Mouse (Mus musculus) adrenal gland, adult 2 months (tissue): ENCODE data around the gene Anks6. TPM values are rescaled to one million over a fixed set of nuclear protein-coding genes. Genes with fewer than 3 reads are reported as not detected.
A peak's percentile ranks its signal among the peaks of the same experiment; 100 is the strongest.

ENCODE experiments used
- DNase-seq: peaks from one replicate; pipeline ENCODE4 v3.0.0; 2021
- polyA plus RNA-seq: library from polyadenylated mRNA; depleted of rRNA; stranded (reverse); fragments of >200 nt; gene quantifications from 2 replicates; pipeline ENCODE4 v1.2.3, GENCODE M21; 2012; rRNA removed
- total RNA-seq, 2 experiments: library from RNA; stranded (reverse); gene quantifications; 2 replicates each; pipeline ENCODE4 v1.2.3; 2021

Anks6 gene
- total and polyA plus RNA-seq, 3 experiments = 3.6 to 6.9 (median 5.4) TPM

GRCm38 (mm10) chr4:46990281-46991015 lies 66.8 kb downstream of the Anks6 start:
- peak; percentile 17 for DNase-seq

GRCm38 (mm10) chr4:46989842-46990241 lies 67.4 kb downstream of the Anks6 start:
- peak; percentile 11 for DNase-seq

- no peak for DNase-seq
These were observed 68.4 kb downstream of the Anks6 start for GRCm38 (mm10) chr4:46988824-46989223.

GRCm38 (mm10) chr4:46988257-46988656 lies 69.0 kb downstream of the Anks6 start:
- peak; percentile 5 for DNase-seq

GRCm38 (mm10) chr4:46987809-46988208 lies 69.4 kb downstream of the Anks6 start:
- no peak for DNase-seq

- no peak for DNase-seq
These were observed 71.2 kb downstream of the Anks6 start for GRCm38 (mm10) chr4:46986054-46986453.

GRCm38 (mm10) chr4:46982912-46983311 lies 74.3 kb downstream of the Anks6 start:
- DNase-seq = no peak

GRCm38 (mm10) chr4:46982094-46982493 lies 75.1 kb downstream of the Anks6 start:
- DNase-seq = no peak

GRCm38 (mm10) chr4:46978371-46978770 lies 78.9 kb downstream of the Anks6 start:
- DNase-seq = no peak

- DNase-seq = no peak
These were observed 80.1 kb downstream of the Anks6 start for GRCm38 (mm10) chr4:46977161-46977560.

- no peak for DNase-seq
These were observed 80.6 kb downstream of the Anks6 start for GRCm38 (mm10) chr4:46976671-46977071.

- DNase-seq = no peak
These were observed 83.9 kb downstream of the Anks6 start for GRCm38 (mm10) chr4:46973322-46973721.

- no peak for DNase-seq
These were observed 89.2 kb downstream of the Anks6 start for GRCm38 (mm10) chr4:46967981-46968380.

- DNase-seq = no peak
These were observed 90.7 kb downstream of the Anks6 start for GRCm38 (mm10) chr4:46966551-46966950.

Other genes with a start within 250 kb of the Anks6 start
- gene Gabbr2, start 65.6 kb downstream of the Anks6 start, total RNA-seq = under 1 TPM; 0.17 to 0.24 TPM
- gene Gabbr2, start 65.6 kb downstream of the Anks6 start, polyA plus RNA-seq = 0.07 and 0.22 TPM in 2 replicates
- gene Galnt12, start 34.5 kb upstream of the Anks6 start, total RNA-seq = 1 to 10 TPM in 1 of 2 experiments, under 1 TPM in 1; 0.40 to 1.0 TPM
- 1.9 TPM in 2 replicates for gene Galnt12, start 34.5 kb upstream of the Anks6 start, polyA plus RNA-seq
- gene Col15a1, start 150.7 kb upstream of the Anks6 start, total RNA-seq = 10 to 100 TPM; 18.5 to 33.4 TPM
- gene Col15a1, start 150.7 kb upstream of the Anks6 start, polyA plus RNA-seq = 32.7 and 36.2 TPM in 2 replicates